Mouse (Mus musculus) C2C12 (cell line): ENCODE measurements around the gene Esrrb. TPM values are rescaled to one million over a fixed set of nuclear protein-coding genes. Genes with fewer than 3 reads are reported as not detected.

ENCODE experiments used
- H3K27me3 ChIP-seq: one replicate; pipeline ENCODE4 v1.6.1; 2011; ENCODE audit not compliant: control insufficient read depth, insufficient read depth, insufficient read length
- H3K36me3 ChIP-seq: one replicate; pipeline ENCODE4 v1.6.1; 2011; ENCODE audit not compliant: control insufficient read depth, insufficient read depth
- H3K4me3 ChIP-seq: one replicate; pipeline ENCODE4 v1.5.1; 2011; ENCODE audit warnings: mild to moderate bottlenecking, control low read depth; ENCODE audit not compliant: poor library complexity, insufficient read depth, severe bottlenecking
- H3K79me2 ChIP-seq: one replicate; pipeline ENCODE4 v1.6.1; 2011; ENCODE audit not compliant: control insufficient read depth, insufficient read depth
- H3K79me3 ChIP-seq: one replicate; pipeline ENCODE4 v1.6.1; 2011; ENCODE audit warnings: low read depth, control low read depth
- H3ac ChIP-seq: one replicate; pipeline ENCODE3; 2011; ENCODE audit warnings: low read depth; ENCODE audit not compliant: control insufficient read depth, insufficient read length
- CEBPB ChIP-seq: IDR thresholded peaks from one replicate; pipeline ENCODE4 v1.6.1; 2011; ENCODE audit warnings: low read depth, mild to moderate bottlenecking, control low read depth, moderate library complexity
- CTCF ChIP-seq: IDR thresholded peaks from one replicate; pipeline ENCODE4 v1.5.1; 2011; ENCODE audit not compliant: control insufficient read depth, insufficient read depth, insufficient read length
- FOSL1 ChIP-seq: IDR thresholded peaks from one replicate; pipeline ENCODE4 v1.8.0; 2011; ENCODE audit warnings: mild to moderate bottlenecking, low read length; ENCODE audit not compliant: poor library complexity, insufficient read depth, severe bottlenecking
- MAX ChIP-seq: IDR thresholded peaks from one replicate; pipeline ENCODE4 v1.6.1; 2011; ENCODE audit warnings: mild to moderate bottlenecking, control low read depth
- MYOD1 ChIP-seq: IDR thresholded peaks from one replicate; pipeline ENCODE4 v1.6.1; 2011; ENCODE audit warnings: low read depth; ENCODE audit not compliant: control insufficient read depth, insufficient read length
- MYOG ChIP-seq: IDR thresholded peaks from one replicate; pipeline ENCODE4 v1.6.1; 2011; ENCODE audit not compliant: control insufficient read depth, insufficient read length; ENCODE audit errors: extremely low read depth
- USF1 ChIP-seq: IDR thresholded peaks from one replicate; pipeline ENCODE4 v1.6.1; 2011; ENCODE audit warnings: low read depth, mild to moderate bottlenecking, control low read depth, moderate library complexity
- polyA plus RNA-seq: library from polyadenylated mRNA; unstranded; fragments of >200 nt; fragmentation: generic; extraction: Trizol; gene quantifications from one replicate; pipeline ENCODE4 v1.2.1, GENCODE M21; 2012; ENCODE audit warnings: missing spikeins

Gene Esrrb
- polyA plus RNA-seq, 1 experiment, result 0.80 TPM

DNA sequence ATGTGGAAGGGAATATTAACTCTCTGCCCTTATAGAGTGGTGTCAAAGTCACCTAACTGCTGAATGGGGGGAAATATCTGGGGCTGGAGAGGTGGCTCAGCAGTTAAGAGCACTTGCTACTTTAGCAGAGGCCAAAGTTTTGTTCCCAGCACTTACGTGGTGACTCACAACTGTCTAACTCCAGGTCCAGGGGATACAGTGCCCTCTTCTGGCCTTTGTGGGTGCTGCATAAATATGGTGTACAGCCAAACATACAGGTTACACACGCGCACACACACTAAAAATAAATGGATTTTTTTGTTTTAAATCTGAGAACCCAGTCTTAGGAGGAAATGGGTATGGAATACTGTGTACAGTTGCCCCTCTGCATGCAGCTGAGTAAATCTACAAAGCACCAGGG, 24.7 kb upstream of the Esrrb start:
- Histone ChIP-seq H3K79me2 (no peaks in the 10 kb centered on the region), H3K79me3 (no peaks in the 10 kb centered on the region), H3K4me3 (no peak overlapping the region), H3ac (no peak overlapping the region), H3K36me3 (no peaks in the 10 kb centered on the region), H3K27me3 (peaks cover 14% of the 10 kb centered on the region)
- TF ChIP-seq USF1 (no peak), MYOG (no peak), MYOD1 (no peak), FOSL1 (no peak), CEBPB (no peak), MAX (no peak), CTCF (no peak)

DNA sequence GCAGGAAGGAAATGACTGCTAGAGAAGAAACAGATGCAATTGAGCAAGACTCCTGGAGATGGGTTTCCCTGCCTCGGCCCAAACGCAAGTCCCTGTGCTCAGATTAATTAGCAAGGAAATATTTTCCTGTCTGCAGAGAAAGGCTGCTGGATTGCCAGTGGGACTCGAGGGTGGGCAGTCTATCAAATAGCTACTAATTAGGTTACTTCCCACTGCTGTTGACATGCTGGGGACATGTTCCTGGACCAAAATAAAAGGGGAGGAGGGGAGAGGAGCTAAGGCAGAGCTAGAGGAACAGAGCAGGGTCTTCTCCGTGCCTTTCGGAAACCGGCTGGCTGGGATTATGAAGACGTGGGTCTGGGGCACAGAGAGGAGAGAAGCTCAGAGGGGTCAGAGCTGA, 24.0 kb upstream of the Esrrb start:
- no peak for TF ChIP-seq CTCF
- TF ChIP-seq MYOD1, result no peak
- TF ChIP-seq MYOG, result no peak
- TF ChIP-seq FOSL1, result no peak
- no peak for TF ChIP-seq MAX
- TF ChIP-seq USF1, result no peak
- TF ChIP-seq CEBPB, result no peak
- H3K4me3 ChIP-seq, result no peak overlapping the region
- H3ac ChIP-seq, result no peak overlapping the region
- no peaks in the 10 kb centered on the region for H3K79me2 ChIP-seq
- peaks cover 10% of the 10 kb centered on the region for H3K27me3 ChIP-seq
- H3K79me3 ChIP-seq, result no peaks in the 10 kb centered on the region
- no peaks in the 10 kb centered on the region for H3K36me3 ChIP-seq

DNA sequence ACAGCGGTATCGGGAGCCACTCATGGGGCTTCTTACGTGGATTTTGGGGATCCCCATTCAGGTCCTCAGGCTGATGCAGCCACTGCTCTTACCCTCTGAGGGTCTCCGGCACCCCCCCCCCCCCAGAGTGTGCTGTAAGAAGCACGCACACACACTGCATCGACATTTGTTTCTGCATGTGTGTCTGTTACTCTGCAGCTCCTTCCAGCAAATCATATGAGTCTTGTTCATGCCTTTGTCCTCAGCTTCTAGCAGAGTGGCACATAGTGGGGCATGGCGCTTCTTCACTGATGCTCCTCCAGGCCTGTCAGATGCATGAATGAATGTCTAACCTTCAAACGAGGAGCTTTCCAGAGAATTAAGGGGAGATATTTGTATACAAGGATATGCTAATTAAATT, 11.4 kb upstream of the Esrrb start:
- H3ac ChIP-seq, result no peak overlapping the region

DNA sequence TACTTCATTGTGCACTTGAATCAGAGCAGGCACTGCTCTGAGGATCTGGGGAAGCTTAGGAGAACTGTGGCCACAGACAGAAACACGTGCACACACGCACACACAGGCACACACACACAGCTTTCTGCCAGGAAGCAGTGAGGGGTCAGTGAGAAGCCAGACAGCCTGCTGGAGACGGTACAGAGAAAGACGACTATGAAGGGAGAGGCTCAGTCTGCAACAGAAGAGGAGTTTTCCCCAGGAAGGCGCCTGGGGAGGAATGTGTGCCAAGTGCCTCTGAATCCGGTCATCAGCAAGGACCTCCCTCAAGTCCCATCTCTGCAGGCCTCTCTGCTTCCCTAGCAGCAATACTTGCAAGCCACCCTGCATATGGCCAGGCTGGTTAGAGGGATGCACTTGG, 1.5 kb upstream of the Esrrb start:
- no peak for TF ChIP-seq MAX
- no peak for TF ChIP-seq CEBPB
- no peak for TF ChIP-seq FOSL1
- no peak for TF ChIP-seq CTCF
- no peak for TF ChIP-seq USF1
- no peak for TF ChIP-seq MYOG
- no peak for TF ChIP-seq MYOD1
- no peaks in the 10 kb centered on the region for H3K79me3 ChIP-seq
- H3K79me2 ChIP-seq, result no peaks in the 10 kb centered on the region
- H3K36me3 ChIP-seq, result no peaks in the 10 kb centered on the region
- H3K4me3 ChIP-seq, result no peak overlapping the region
- H3K27me3 ChIP-seq, result peaks cover 6% of the 10 kb centered on the region
- H3ac ChIP-seq, result no peak overlapping the region

More for the DNA sequence above, 11.4 kb upstream of the Esrrb start:
- H3K79me3 ChIP-seq, result no peaks in the 10 kb centered on the region
- no peak for TF ChIP-seq MAX
- TF ChIP-seq CTCF, result no peak
- H3K27me3 ChIP-seq, result peaks cover 26% of the 10 kb centered on the region
- no peaks in the 10 kb centered on the region for H3K79me2 ChIP-seq
- H3K4me3 ChIP-seq, result no peak overlapping the region
- H3K36me3 ChIP-seq, result no peaks in the 10 kb centered on the region

DNA sequence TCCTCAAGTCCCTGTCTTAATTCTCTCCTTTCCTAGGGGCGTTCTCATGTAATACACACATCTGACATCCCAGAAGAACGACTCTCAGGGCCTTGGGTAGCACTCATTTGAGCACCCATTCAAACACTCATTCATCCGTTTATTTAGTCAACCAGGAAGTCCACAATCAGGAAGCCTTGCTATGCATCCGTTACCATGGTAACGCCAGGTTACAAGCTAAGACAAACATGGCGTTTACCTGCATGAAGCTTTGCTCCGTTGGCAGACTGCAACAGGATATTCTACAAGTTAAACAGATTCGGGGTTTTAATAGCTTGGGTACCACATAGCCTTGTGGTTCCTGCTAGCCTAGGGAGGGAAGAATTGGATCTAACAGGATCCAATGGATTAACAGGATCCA, 1.0 kb upstream of the Esrrb start:
- Histone ChIP-seq H3ac (no peak overlapping the region), H3K36me3 (no peaks in the 10 kb centered on the region), H3K79me2 (no peaks in the 10 kb centered on the region), H3K79me3 (no peaks in the 10 kb centered on the region), H3K27me3 (peaks cover 5% of the 10 kb centered on the region), H3K4me3 (no peak overlapping the region)
- TF ChIP-seq CTCF, result no peak
- no peak for TF ChIP-seq USF1
- no peak for TF ChIP-seq MYOG
- TF ChIP-seq MYOD1, result no peak
- no peak for TF ChIP-seq MAX
- no peak for TF ChIP-seq FOSL1
- no peak for TF ChIP-seq CEBPB

DNA sequence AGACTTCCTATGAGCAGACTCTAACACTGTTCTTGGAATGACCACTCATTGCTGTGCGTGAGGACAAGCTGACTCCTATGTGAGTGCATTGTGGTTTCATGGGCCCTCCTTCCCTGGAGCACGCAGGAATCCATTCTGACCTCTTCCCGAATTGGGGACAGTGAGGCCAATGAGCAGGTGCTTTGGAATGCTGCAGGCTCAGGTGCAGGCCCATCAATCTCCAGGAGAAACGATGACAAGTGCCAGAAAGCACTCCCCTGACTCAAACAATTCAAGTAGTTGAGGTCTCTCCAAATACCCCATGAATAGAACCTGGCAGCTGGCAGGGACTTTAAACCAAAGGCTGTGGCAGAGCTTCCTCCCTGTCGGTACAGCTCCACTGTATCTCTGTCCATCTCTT, 3.4 kb downstream of the Esrrb start:
- Histone ChIP-seq H3K4me3 (no peak overlapping the region), H3K27me3 (no peaks in the 10 kb centered on the region), H3K79me3 (no peaks in the 10 kb centered on the region), H3K36me3 (no peaks in the 10 kb centered on the region), H3ac (no peak overlapping the region), H3K79me2 (no peaks in the 10 kb centered on the region)
- no peak for TF ChIP-seq USF1
- no peak for TF ChIP-seq MAX
- peak; percentile 77 for TF ChIP-seq MYOD1
- TF ChIP-seq CTCF, result no peak
